Mouse (Mus musculus) right cerebral cortex, postnatal 10 days (tissue): ENCODE results near the gene Acp4.
"Not testable (repeated sequence)": the region's sequence is repeated elsewhere in the genome, so short reads cannot be mapped to it uniquely, and the experiment has no call there.

Experiments used
- DNase-seq, 2 experiments: peaks; one replicate each; pipeline ENCODE4 v3.0.0; 2021; ENCODE audit warnings: low spot score in 2 of 2

The Acp4 gene

GRCm38 (mm10) chr7:44262791-44263643 lies 5.8 kb upstream of the Acp4 start:
- peak; percentile 94 to 97 for DNase-seq

- no peak for DNase-seq
Measured at GRCm38 (mm10) chr7:44261147-44261546, 4.0 kb upstream of the Acp4 start, which contains the start of gene Gm15517. TSS of gene Gm15517 (plus strand) at chr7:44261447.

- DNase-seq = no peak
Measured at GRCm38 (mm10) chr7:44260410-44260809, 3.2 kb upstream of the Acp4 start.

GRCm38 (mm10) chr7:44254930-44255329 lies 2.2 kb downstream of the Acp4 start:
- DNase-seq = peak in 1 of 2 experiments; percentile 52

- DNase-seq = peak; percentile 38 to 46
Measured at GRCm38 (mm10) chr7:44253023-44253616, 4.1 kb downstream of the Acp4 start.

- peak; percentile 40 to 48 for DNase-seq
Measured at GRCm38 (mm10) chr7:44250732-44251275, 6.4 kb downstream of the Acp4 start.

GRCm38 (mm10) chr7:44249248-44249647 lies 7.9 kb downstream of the Acp4 start:
- no peak for DNase-seq

- peak in 1 of 2 experiments; percentile 57 for DNase-seq
Measured at GRCm38 (mm10) chr7:44247971-44248370, 9.2 kb downstream of the Acp4 start.

- peak; percentile 71 to 82 for DNase-seq
Measured at GRCm38 (mm10) chr7:44246984-44247470, 10.2 kb downstream of the Acp4 start.

- DNase-seq = peak; percentile 94
Measured at GRCm38 (mm10) chr7:44246055-44246983, 10.9 kb downstream of the Acp4 start, which contains the start of the genes 1700028J19Rik and 2410002F23Rik. TSS of gene 1700028J19Rik (minus strand) at chr7:44246695. TSS of gene 2410002F23Rik (plus strand) at chr7:44246722.

GRCm38 (mm10) chr7:44244080-44244479 lies 13.1 kb downstream of the Acp4 start:
- no peak for DNase-seq

- no peak for DNase-seq
Measured at GRCm38 (mm10) chr7:44241163-44241562, 16.0 kb downstream of the Acp4 start.

GRCm38 (mm10) chr7:44240712-44241111 lies 16.5 kb downstream of the Acp4 start:
- DNase-seq = no peak

- DNase-seq = no peak
Measured at GRCm38 (mm10) chr7:44239913-44240312, 17.3 kb downstream of the Acp4 start.

GRCm38 (mm10) chr7:44235909-44236308 lies 21.3 kb downstream of the Acp4 start, which contains the start of gene Gm36864:
TSS of gene Gm36864 (plus strand) at chr7:44236177.
- DNase-seq = no peak

- DNase-seq = no peak
Measured at GRCm38 (mm10) chr7:44225076-44225475, 32.1 kb downstream of the Acp4 start, which contains the start of gene Klk1. TSS of gene Klk1 (plus strand) at chr7:44225360.

- DNase-seq = not testable (repeated sequence)
Measured at GRCm38 (mm10) chr7:44222335-44222734, 34.8 kb downstream of the Acp4 start.

- DNase-seq = not testable (repeated sequence)
Measured at GRCm38 (mm10) chr7:44221601-44222000, 35.6 kb downstream of the Acp4 start.

GRCm38 (mm10) chr7:44215645-44216044 lies 41.5 kb downstream of the Acp4 start, which contains the start of gene Klk1b5:
TSS of gene Klk1b5 (plus strand) at chr7:44215945.
- DNase-seq = no peak

GRCm38 (mm10) chr7:44208307-44208706 lies 48.9 kb downstream of the Acp4 start:
- DNase-seq = no peak

- DNase-seq = not testable (repeated sequence)
Measured at GRCm38 (mm10) chr7:44207135-44207534, 50.0 kb downstream of the Acp4 start, which contains the start of gene Klk1b4. TSS of gene Klk1b4 (plus strand) at chr7:44207435.
